Mouse (Mus musculus): ENCODE measurements at regions not wholly inside any gene's neighbourhood (a gene's known extent, or its start where the extent isn't known, plus 50 kb on each side); places are given as distances from the start of the nearest gene placed in this dataset.

DNA sequence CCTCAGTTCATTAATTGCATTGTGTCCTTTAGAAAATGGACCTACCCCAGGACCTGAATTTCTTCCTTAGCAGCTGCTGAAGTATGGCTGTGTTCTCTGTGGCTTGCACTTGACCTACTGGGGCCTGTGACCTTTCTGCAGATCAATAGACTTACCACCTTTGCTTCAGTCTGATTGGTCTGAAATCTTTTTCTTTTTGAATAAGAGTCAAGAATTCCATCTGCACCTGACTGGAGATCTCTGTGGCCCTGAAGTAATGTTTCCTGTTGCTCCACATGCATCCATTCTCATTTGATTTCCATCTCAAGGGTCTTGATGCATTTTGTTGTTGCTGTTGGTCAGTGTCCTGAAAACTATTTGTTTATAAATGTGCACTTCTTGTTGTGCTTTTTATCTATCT, 388.4 kb downstream of the Plekhb2 start:
- no peak for TF ChIP-seq MAX (IDR thresholded peaks at IDR 0.05; ENCODE audit: low read depth)
- no peaks in the 10 kb centered on the region for H3K36me3 ChIP-seq (ENCODE audit: control insufficient read depth, insufficient read depth)
- no peaks in the 10 kb centered on the region for H3K79me2 ChIP-seq (ENCODE audit: control insufficient read depth, insufficient read depth)
- H3ac ChIP-seq (ENCODE audit: control insufficient read depth, insufficient read length): no peak overlapping the region
- no peak overlapping the region for H3K4me3 ChIP-seq
- H3K4me2 ChIP-seq (ENCODE audit: low read depth): no peak overlapping the region
- no peaks in the 10 kb centered on the region for H3K27me3 ChIP-seq (ENCODE audit: control insufficient read depth, insufficient read depth, insufficient read length)

DNA sequence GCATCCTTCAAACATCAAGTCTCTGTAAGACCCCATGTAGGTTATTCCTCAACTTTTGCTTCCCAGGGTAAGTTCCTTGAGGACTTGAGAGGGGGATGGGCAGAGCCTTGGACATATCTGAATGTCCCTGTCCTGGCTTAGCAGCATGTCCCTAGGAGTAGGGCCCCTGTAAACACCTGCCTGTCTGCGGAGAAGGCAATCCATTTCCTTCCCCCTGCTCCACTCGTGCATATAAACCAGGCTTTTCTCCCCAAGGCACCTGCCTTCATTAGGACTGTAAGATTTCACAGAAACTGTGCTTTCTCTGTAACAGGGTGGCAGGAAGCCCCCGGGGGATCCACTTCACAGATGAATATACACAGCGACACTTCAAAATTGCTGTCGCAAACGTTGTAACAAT, 393.1 kb downstream of the Plekhb2 start:
- no peak overlapping the region for H3K4me3 ChIP-seq
- no peak overlapping the region for H3ac ChIP-seq (ENCODE audit: control insufficient read depth, insufficient read length)
- H3K4me2 ChIP-seq (ENCODE audit: low read depth): no peak overlapping the region
- no peaks in the 10 kb centered on the region for H3K27me3 ChIP-seq (ENCODE audit: control insufficient read depth, insufficient read depth, insufficient read length)
- no peak for TF ChIP-seq POLR2AphosphoS2 (IDR thresholded peaks at IDR 0.05; ENCODE audit: insufficient read length, low read depth)
- TF ChIP-seq MYOD1 (IDR thresholded peaks at IDR 0.05; ENCODE audit: control insufficient read depth in 1 of 3, insufficient read length in 2 of 3, low read depth in 2 of 3): no peak
- no peak for TF ChIP-seq SRF (IDR thresholded peaks at IDR 0.05; ENCODE audit: control insufficient read depth, insufficient read length, low read depth)
- TF ChIP-seq TCF12 (IDR thresholded peaks at IDR 0.05; ENCODE audit: insufficient read depth, poor library complexity, severe bottlenecking): no peak
- TF ChIP-seq TCF3 (IDR thresholded peaks at IDR 0.05; ENCODE audit: insufficient read length, low read depth): no peak
- no peak for TF ChIP-seq REST (IDR thresholded peaks at IDR 0.05; ENCODE audit: insufficient read depth, insufficient read length)
- no peak for TF ChIP-seq CEBPB (IDR thresholded peaks at IDR 0.05; ENCODE audit: insufficient read depth, poor library complexity, severe bottlenecking)
- TF ChIP-seq MYOG (IDR thresholded peaks at IDR 0.05; ENCODE audit: control insufficient read depth in 1 of 3, insufficient read depth in 1 of 3, insufficient read length in 2 of 3, low read depth in 2 of 3): no peak
- TF ChIP-seq MAX (IDR thresholded peaks at IDR 0.05; ENCODE audit: low read depth): no peak
- no peak for TF ChIP-seq USF1 (IDR thresholded peaks at IDR 0.05; ENCODE audit: low read depth)
- TF ChIP-seq E2F4 (IDR thresholded peaks at IDR 0.05; ENCODE audit: insufficient read depth): no peak
- no peak for TF ChIP-seq POLR2A (IDR thresholded peaks at IDR 0.05; ENCODE audit: insufficient read length, low read depth)
- H3K36me3 ChIP-seq (ENCODE audit: control insufficient read depth, insufficient read depth): no peaks in the 10 kb centered on the region
- no peaks in the 10 kb centered on the region for H3K79me2 ChIP-seq (ENCODE audit: control insufficient read depth, insufficient read depth)

DNA sequence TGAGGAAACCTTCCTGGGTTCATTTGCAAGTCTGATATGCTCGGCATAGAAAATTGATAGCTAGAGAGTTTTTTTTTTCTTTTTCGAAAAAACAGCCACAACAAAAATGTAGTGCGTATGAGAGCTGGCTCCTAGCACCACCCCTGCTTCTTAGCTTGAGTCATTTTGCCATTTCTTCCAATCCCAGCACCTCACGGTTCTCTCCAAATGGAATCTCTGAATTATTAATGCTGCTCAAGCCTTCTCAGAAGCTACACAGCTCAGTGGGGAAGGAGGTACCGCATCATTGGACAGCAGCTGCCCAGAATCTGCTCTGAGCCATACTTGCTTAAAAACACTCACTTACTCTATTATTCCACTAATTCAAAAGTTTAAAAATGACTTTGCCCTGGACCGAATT, 393.6 kb downstream of the Plekhb2 start:
- Histone ChIP-seq H3K4me2 (ENCODE audit: low read depth) (no peak overlapping the region), H3K4me3 (no peak overlapping the region), H3K36me3 (ENCODE audit: control insufficient read depth, insufficient read depth) (no peaks in the 10 kb centered on the region), H3K79me2 (ENCODE audit: control insufficient read depth, insufficient read depth) (no peaks in the 10 kb centered on the region), H3ac (ENCODE audit: control insufficient read depth, insufficient read length) (no peak overlapping the region), H3K27me3 (ENCODE audit: control insufficient read depth, insufficient read depth, insufficient read length) (no peaks in the 10 kb centered on the region)
- TF ChIP-seq POLR2AphosphoS2 (IDR thresholded peaks at IDR 0.05; ENCODE audit: insufficient read length, low read depth): no peak
- TF ChIP-seq CEBPB (IDR thresholded peaks at IDR 0.05; ENCODE audit: insufficient read depth, poor library complexity, severe bottlenecking): no peak
- no peak for TF ChIP-seq REST (IDR thresholded peaks at IDR 0.05; ENCODE audit: insufficient read depth, insufficient read length)
- no peak for TF ChIP-seq E2F4 (IDR thresholded peaks at IDR 0.05; ENCODE audit: insufficient read depth)
- no peak for TF ChIP-seq TCF12 (IDR thresholded peaks at IDR 0.05; ENCODE audit: insufficient read depth, poor library complexity, severe bottlenecking)
- TF ChIP-seq POLR2A (IDR thresholded peaks at IDR 0.05; ENCODE audit: insufficient read length, low read depth): no peak
- TF ChIP-seq USF1 (IDR thresholded peaks at IDR 0.05; ENCODE audit: low read depth): no peak
- TF ChIP-seq MAX (IDR thresholded peaks at IDR 0.05; ENCODE audit: low read depth): no peak
- no peak for TF ChIP-seq MYOD1 (IDR thresholded peaks at IDR 0.05; ENCODE audit: control insufficient read depth in 1 of 3, insufficient read length in 2 of 3, low read depth in 2 of 3)

DNA sequence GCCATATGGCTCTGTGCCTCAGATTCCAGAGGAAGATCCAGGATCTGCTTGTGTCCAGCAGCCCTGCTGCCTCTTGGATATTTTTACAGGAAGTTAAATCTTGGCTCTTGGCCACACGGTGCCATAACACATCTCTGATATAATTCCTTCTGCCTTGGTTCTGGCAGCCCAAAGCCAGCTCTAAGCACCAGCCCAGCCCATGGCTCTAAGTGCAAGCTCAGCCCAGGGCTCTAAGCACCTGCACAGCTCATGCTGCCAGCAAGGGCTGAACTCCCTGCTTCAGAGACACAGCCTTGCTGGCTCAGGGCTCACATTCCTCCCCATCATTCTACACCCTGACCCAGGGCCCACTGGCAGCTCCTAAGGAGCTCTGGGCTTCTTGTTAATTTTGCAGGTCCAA, 415.3 kb downstream of the Plekhb2 start:
- Histone ChIP-seq H3K4me2 (ENCODE audit: low read depth) (no peak overlapping the region), H3K27me3 (ENCODE audit: control insufficient read depth, insufficient read depth, insufficient read length) (no peaks in the 10 kb centered on the region), H3K4me3 (no peak overlapping the region), H3ac (ENCODE audit: control insufficient read depth, insufficient read length) (no peak overlapping the region), H3K79me2 (ENCODE audit: control insufficient read depth, insufficient read depth) (no peaks in the 10 kb centered on the region), H3K36me3 (ENCODE audit: control insufficient read depth, insufficient read depth) (no peaks in the 10 kb centered on the region)
- TF ChIP-seq E2F4 (IDR thresholded peaks at IDR 0.05; ENCODE audit: insufficient read depth) (no peak), REST (IDR thresholded peaks at IDR 0.05; ENCODE audit: insufficient read depth, insufficient read length) (no peak), MYOD1 (IDR thresholded peaks at IDR 0.05; ENCODE audit: control insufficient read depth in 1 of 3, insufficient read length in 2 of 3, low read depth in 2 of 3) (no peak), MYOG (IDR thresholded peaks at IDR 0.05; ENCODE audit: control insufficient read depth in 1 of 3, insufficient read depth in 1 of 3, insufficient read length in 2 of 3, low read depth in 2 of 3) (no peak), TCF3 (IDR thresholded peaks at IDR 0.05; ENCODE audit: insufficient read length, low read depth) (no peak), MAX (IDR thresholded peaks at IDR 0.05; ENCODE audit: low read depth) (no peak), SRF (IDR thresholded peaks at IDR 0.05; ENCODE audit: control insufficient read depth, insufficient read length, low read depth) (no peak), TCF12 (IDR thresholded peaks at IDR 0.05; ENCODE audit: insufficient read depth, poor library complexity, severe bottlenecking) (no peak), USF1 (IDR thresholded peaks at IDR 0.05; ENCODE audit: low read depth) (no peak), POLR2AphosphoS2 (IDR thresholded peaks at IDR 0.05; ENCODE audit: insufficient read length, low read depth) (no peak), POLR2A (IDR thresholded peaks at IDR 0.05; ENCODE audit: insufficient read length, low read depth) (no peak)

DNA sequence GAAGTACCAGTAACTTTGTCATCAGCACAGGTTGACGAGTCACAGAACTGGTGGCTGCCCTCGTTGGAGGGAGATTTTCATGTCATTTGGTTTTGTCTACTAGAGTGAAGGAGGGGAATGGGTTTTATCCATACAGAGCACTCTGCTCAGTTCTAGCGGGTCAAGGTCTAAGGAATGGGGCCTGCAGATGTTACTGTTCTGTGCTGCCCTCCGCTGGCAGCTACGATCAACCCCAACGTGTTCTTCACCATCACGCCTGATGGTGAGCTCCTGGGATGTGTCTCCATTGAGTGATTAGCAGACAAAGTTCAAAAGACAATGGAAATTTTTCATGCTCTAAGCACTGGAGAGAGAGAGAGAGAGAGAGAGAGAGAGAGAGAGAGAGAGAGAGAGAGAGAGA, 416.9 kb downstream of the Plekhb2 start:
- H3K4me2 ChIP-seq (ENCODE audit: low read depth): no peak overlapping the region
- no peaks in the 10 kb centered on the region for H3K79me2 ChIP-seq (ENCODE audit: control insufficient read depth, insufficient read depth)
- H3K4me3 ChIP-seq: no peak overlapping the region
- no peak overlapping the region for H3ac ChIP-seq (ENCODE audit: control insufficient read depth, insufficient read length)
- no peaks in the 10 kb centered on the region for H3K27me3 ChIP-seq (ENCODE audit: control insufficient read depth, insufficient read depth, insufficient read length)
- H3K36me3 ChIP-seq (ENCODE audit: control insufficient read depth, insufficient read depth): no peaks in the 10 kb centered on the region
- TF ChIP-seq USF1 (IDR thresholded peaks at IDR 0.05; ENCODE audit: low read depth) (no peak), MYOD1 (IDR thresholded peaks at IDR 0.05; ENCODE audit: control insufficient read depth in 1 of 3, insufficient read length in 2 of 3, low read depth in 2 of 3) (no peak), SRF (IDR thresholded peaks at IDR 0.05; ENCODE audit: control insufficient read depth, insufficient read length, low read depth) (no peak), MYOG (IDR thresholded peaks at IDR 0.05; ENCODE audit: control insufficient read depth in 1 of 3, insufficient read depth in 1 of 3, insufficient read length in 2 of 3, low read depth in 2 of 3) (no peak)

Data from myocyte (in vitro differentiated cells).